Mouse (Mus musculus) kidney, embryonic 15.5 days (tissue): ENCODE results near the gene B4galt7. TPM values are rescaled to one million over a fixed set of nuclear protein-coding genes. Genes with fewer than 3 reads are reported as not detected.
A peak's percentile ranks its signal among the peaks of the same experiment; 100 is the strongest.
"Not testable (repeated sequence)": the region's sequence is repeated elsewhere in the genome, so short reads cannot be mapped to it uniquely, and the experiment has no call there.

Source experiments
- ATAC-seq: fragments of 200-750 bp; cut with Nextera tagmentation; replicated peaks from 2 replicates; pipeline ENCODE4 v1.8.0; 2017; ENCODE audit warnings: moderate TSS enrichment; ENCODE audit not compliant: low FRiP score
- H3K27ac ChIP-seq: fragments of 300-500 bp; sonication (generic); 2 replicates; pipeline ENCODE4 v1.5.1; 2015; ENCODE audit warnings: mild to moderate bottlenecking, inconsistent platforms
- H3K27me3 ChIP-seq: fragments of 300-500 bp; sonication (generic); 2 replicates; pipeline ENCODE4 v1.6.1; 2015; ENCODE audit warnings: inconsistent platforms
- H3K36me3 ChIP-seq: fragments of 300-500 bp; sonication (generic); 2 replicates; pipeline ENCODE4 v1.6.1; 2015; ENCODE audit warnings: inconsistent platforms
- H3K4me1 ChIP-seq: fragments of 300-500 bp; sonication (generic); 2 replicates; pipeline ENCODE4 v1.6.1; 2015; ENCODE audit warnings: inconsistent platforms
- H3K4me2 ChIP-seq: fragments of 300-500 bp; sonication (generic); 2 replicates; pipeline ENCODE4 v1.6.1; 2015; ENCODE audit warnings: moderate library complexity, mild to moderate bottlenecking, inconsistent platforms
- H3K4me3 ChIP-seq: fragments of 300-500 bp; sonication (generic); replicated peaks from 2 replicates; pipeline ENCODE4 v1.5.1; 2015; ENCODE audit warnings: mild to moderate bottlenecking, inconsistent platforms
- H3K9ac ChIP-seq: fragments of 300-500 bp; sonication (generic); 2 replicates; pipeline ENCODE4 v1.6.1; 2015; ENCODE audit warnings: mild to moderate bottlenecking, inconsistent platforms
- H3K9me3 ChIP-seq: fragments of 300-500 bp; sonication (generic); replicated peaks from 2 replicates; pipeline ENCODE4 v1.6.1; 2016; ENCODE audit warnings: inconsistent platforms
- WGBS: fragments of 180-500 bp; shearing (Covaris S2); methylation state at CpG from one replicate; pipeline ENCODE4 v1.1.7; 2015; ENCODE audit warnings: mixed read lengths; 5-methylcytosine and 5-hydroxymethylcytosine counted together
- polyA plus RNA-seq: library from polyadenylated mRNA; unstranded; fragments of >200 nt; fragmentation: Nextera tagmentation; extraction: Ambion mirVana; gene quantifications from 2 replicates; pipeline ENCODE4 v1.2.1, GENCODE M21; 2015

The B4galt7 gene
- 25.9 and 28.9 TPM in 2 replicates for polyA plus RNA-seq

DNA sequence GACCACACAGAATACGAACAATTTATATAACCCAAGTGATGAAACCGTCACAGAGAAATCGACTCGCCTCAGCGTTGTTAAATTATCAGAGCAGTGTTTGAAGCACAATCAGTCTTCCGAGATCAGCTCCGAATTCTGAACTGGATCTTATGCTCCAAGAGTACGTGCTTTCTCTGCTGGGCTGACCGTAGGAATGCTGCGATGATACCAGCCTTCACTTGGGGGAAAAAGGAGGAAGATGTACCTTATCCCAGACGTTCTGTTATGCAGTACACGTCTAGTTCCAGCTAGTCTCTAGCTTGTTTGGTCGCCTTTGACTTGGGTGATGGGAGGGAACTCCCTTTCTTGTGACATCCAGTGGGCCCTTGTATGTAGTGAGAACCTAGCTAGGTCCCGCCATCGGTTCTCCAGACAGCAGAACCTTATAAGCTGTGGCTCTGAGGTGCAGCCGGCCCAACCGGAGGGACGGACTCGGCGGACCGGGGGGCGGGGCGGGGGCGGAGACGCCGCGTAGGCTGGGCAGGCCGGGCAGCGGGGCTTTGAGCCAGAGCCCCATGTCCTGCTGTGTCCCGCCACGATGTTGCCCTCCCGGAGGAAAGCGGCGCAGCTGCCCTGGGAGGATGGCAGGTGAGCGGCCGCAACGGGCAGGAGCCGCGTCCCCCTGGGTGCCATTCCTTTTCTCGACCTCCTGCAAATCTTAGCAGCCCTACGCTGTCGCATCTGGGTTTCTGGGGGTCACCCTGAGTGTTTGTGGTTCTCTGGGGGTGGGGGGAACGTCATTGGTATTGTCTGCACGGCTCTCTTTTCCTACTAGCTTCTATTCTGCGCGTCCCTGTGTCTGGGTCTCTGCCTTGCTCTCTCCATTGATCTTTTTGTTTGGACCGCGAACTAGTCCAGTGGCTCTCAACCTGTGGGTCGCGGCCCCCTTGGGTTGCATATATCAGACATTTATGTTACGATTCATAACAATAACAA is at the start of gene B4galt7:
B4galt7 (plus strand) TSS at position 331 of the 975 bp plus-strand sequence.
- Histone ChIP-seq H3K4me3 (peak within 1 kb of the TSS; percentile 83), H3K4me2 (peak within 1 kb of the TSS; percentile 70), H3K27ac (peak within 1 kb of the TSS; percentile 49; the same call in 1 of the 2 replicates), H3K9ac (peak within 1 kb of the TSS; percentile 88), H3K36me3 (peaks cover 50% of the 10 kb centered on the region), H3K9me3 (no peaks in the 10 kb centered on the region), H3K4me1 (peaks cover 18% of the 10 kb centered on the region), H3K27me3 (no peaks in the 10 kb centered on the region)
- 11% methylated on average over 47 of the region's 51 CpGs for WGBS
- peak; percentile 93 for ATAC-seq

DNA sequence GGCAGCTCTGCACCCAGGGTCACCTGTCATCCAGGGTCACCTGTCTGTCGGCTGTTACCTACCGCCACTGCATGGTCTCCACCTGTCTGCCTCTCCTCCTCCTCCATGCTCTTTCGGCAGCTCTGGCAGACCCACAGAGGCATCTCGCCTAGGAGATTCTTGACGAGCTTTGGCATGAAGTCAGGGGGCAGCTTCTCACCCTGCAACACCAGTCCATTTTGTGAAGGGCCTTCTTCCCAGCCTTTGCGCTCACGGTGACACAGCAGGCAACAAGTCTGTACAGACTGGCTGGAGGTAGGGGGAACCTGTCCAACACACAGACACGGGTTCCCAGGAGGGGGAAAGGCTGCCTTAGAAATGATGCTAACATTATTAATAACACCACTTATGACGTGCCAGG is 43.8 kb upstream of the B4galt7 start:
- Histone ChIP-seq H3K9ac (no peak overlapping the region), H3K4me2 (no peak overlapping the region), H3K36me3 (peaks cover 67% of the 10 kb centered on the region), H3K4me1 (no peaks in the 10 kb centered on the region), H3K4me3 (no peak overlapping the region), H3K27ac (no peak overlapping the region), H3K27me3 (no peaks in the 10 kb centered on the region), H3K9me3 (no peaks in the 10 kb centered on the region)
- ATAC-seq = no peak
- 90% methylated on average over 9 of the region's 9 CpGs for WGBS

DNA sequence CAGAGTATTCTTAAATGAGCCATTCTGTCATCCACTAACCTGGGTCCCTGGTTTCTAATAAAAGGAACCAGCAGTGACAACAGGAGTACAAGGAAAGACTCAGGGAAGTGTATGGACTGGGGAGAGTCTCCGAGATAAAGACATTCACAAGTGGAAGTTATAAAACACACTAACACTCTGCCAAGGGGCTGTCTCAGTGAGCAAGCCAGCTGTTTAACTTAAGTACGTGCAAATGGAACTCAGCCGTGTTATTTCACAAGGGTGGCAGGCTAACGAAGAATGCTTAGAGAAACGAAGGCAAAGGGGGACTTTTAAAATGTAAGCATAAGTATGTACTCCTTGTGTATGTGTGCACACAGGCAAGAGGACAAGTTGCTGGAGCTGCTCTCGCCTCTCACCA is 42.2 kb upstream of the B4galt7 start:
- Histone ChIP-seq H3K27ac (no peak overlapping the region), H3K9ac (no peak overlapping the region), H3K36me3 (peaks cover 58% of the 10 kb centered on the region), H3K4me3 (no peak overlapping the region), H3K4me2 (no peak overlapping the region), H3K4me1 (no peaks in the 10 kb centered on the region), H3K27me3 (no peaks in the 10 kb centered on the region), H3K9me3 (no peaks in the 10 kb centered on the region)
- 64% methylated on average over 6 of the region's 6 CpGs for WGBS
- ATAC-seq = no peak

DNA sequence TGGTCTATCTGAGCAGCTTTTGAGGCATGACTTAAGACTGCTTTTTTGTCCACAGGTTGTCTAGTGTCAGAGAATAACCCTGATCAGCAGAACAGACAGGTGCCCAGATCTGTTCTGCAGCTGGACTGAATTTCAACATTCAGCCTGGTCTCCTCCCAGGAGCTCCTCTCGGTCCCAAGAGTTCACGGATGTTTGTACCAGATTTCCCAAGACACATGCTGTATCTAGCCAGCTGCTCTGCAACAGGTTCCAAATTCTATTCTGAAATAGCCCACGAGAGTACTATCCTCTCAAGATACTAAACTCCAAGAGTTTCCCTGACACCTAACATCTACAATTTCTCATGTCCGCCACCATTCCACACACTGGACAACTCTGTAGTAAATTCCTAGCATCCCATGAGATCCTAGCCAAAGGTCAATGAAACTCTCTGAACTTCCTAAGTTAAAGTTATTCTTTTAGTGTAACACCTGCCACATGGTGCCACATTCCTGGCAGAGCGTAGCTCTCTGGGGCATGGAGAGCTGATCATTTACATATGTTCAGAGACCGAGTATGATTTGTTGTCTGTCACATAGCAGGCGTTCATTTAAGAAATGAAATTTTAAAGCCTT is 36.3 kb upstream of the B4galt7 start:
- Histone ChIP-seq H3K36me3 (peaks cover 48% of the 10 kb centered on the region), H3K27me3 (no peaks in the 10 kb centered on the region), H3K9me3 (no peaks in the 10 kb centered on the region), H3K4me1 (no peaks in the 10 kb centered on the region), H3K9ac (no peak overlapping the region), H3K27ac (0 out of 2 replicates have a peak overlapping the region, but pooled peaks have one; percentile 42), H3K4me3 (no peak overlapping the region), H3K4me2 (no peak overlapping the region)
- WGBS = 78% methylated on average over 7 of the region's 7 CpGs
- no peak for ATAC-seq

DNA sequence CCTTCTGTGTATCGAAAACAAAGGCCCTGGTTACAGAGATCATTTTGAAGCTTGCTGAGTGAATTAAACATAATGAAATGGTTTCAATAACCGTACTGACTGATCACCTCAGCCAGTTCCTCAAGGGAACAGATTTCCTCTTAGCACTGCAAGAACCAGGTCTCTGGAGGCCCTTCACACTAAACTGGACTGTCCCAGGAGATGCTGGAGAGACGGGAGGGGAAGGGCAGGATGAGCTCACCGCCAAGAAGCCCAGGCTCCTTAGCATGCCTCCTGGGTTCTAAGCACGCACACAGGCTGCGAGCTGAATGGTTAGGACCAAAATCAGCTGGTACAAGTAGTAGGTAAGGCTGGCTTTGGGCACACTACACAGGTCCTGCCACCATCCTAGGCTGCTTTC is 32.7 kb upstream of the B4galt7 start:
- peaks cover 37% of the 10 kb centered on the region for H3K36me3 ChIP-seq
- H3K4me1 ChIP-seq = peaks cover 14% of the 10 kb centered on the region
- no peaks in the 10 kb centered on the region for H3K27me3 ChIP-seq
- no peak for ATAC-seq
- WGBS = 84% methylated on average over 6 of the region's 6 CpGs
- no peak overlapping the region for H3K4me2 ChIP-seq
- no peak overlapping the region for H3K27ac ChIP-seq
- no peaks in the 10 kb centered on the region for H3K9me3 ChIP-seq
- H3K9ac ChIP-seq = no peak overlapping the region
- no peak overlapping the region for H3K4me3 ChIP-seq

DNA sequence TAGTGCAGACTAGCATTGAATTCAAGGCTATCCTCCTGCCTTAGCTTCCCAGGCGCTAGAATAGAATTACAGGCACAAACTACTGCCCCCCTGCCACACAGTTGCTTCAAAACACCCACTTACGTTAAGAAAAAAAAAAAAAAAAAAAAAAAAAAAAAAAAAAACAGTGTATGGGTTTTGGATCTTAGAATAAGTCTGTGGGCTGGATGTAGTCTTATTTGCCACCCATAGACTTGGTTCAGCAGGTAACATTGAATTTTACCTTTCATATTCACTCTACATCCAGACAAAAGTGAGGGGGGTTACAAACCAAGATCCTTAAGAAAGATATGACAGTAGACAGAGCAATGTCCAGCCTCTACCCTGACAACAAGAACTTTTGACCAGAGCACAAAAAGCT is 31.7 kb upstream of the B4galt7 start:
- Histone ChIP-seq H3K27ac (no peak overlapping the region), H3K9me3 (no peaks in the 10 kb centered on the region), H3K4me2 (no peak overlapping the region), H3K4me1 (peaks cover 18% of the 10 kb centered on the region), H3K27me3 (no peaks in the 10 kb centered on the region), H3K9ac (no peak overlapping the region), H3K4me3 (no peak overlapping the region), H3K36me3 (peaks cover 37% of the 10 kb centered on the region)
- no peak for ATAC-seq
- 87% methylated on average over 2 of the region's 2 CpGs for WGBS

DNA sequence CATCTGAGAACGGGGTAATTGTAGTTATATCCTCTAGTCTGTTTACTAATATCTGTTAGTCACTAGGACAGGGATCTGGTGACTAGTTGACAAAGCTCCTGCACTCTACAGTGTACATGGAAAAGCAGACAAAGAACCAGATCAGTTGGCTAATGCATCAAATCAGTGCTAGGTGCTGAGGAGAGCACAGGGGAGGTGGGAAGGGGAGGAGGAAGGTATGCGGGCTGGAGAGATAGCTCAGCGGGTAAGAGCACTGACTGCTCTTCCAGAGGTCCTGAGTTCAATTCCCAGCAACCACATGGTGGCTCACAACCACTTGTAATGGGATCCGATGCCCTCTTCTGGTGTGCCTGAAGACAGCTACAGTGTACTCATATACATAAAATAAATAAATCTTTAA is 31.2 kb upstream of the B4galt7 start:
- not testable (repeated sequence) for H3K4me2 ChIP-seq
- 89% methylated on average over 4 of the region's 4 CpGs for WGBS

DNA sequence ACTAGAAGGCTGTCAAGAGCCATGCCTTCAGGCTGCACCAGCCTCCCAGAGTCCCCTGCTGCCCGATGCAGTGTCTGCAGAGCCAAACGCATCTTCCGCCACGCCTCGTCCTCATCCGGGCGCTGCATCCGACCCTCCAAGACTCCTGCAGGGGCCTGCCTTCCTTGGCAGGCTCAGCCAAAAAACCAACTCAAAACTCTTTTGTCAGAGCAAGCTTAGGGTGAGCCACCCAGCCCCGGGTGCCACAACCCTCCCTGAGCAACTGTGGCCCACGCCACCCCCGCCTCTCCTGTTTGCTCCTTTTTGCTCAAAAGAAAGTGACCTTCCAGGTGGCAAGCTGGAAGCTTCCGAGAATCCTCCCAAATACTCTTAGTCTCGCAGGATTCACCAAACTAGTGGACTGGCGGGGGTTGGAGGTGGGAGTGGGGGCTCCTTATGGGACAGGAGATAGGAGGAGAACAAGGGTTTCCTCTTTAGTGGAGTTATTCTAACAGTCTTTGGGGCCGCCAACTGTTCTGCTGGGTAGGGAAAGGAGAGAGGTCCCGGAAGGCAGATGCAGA is 29.9 kb upstream of the B4galt7 start:
- WGBS = 5% methylated on average over 16 of the region's 16 CpGs

More for the DNA sequence above, 31.2 kb upstream of the B4galt7 start:
- H3K9me3 ChIP-seq, H3K4me3 ChIP-seq, H3K27ac ChIP-seq, ATAC-seq, H3K27me3 ChIP-seq, H3K9ac ChIP-seq: not testable (repeated sequence)
- Histone ChIP-seq H3K4me1 (peaks cover 18% of the 10 kb centered on the region), H3K36me3 (peaks cover 34% of the 10 kb centered on the region)

DNA sequence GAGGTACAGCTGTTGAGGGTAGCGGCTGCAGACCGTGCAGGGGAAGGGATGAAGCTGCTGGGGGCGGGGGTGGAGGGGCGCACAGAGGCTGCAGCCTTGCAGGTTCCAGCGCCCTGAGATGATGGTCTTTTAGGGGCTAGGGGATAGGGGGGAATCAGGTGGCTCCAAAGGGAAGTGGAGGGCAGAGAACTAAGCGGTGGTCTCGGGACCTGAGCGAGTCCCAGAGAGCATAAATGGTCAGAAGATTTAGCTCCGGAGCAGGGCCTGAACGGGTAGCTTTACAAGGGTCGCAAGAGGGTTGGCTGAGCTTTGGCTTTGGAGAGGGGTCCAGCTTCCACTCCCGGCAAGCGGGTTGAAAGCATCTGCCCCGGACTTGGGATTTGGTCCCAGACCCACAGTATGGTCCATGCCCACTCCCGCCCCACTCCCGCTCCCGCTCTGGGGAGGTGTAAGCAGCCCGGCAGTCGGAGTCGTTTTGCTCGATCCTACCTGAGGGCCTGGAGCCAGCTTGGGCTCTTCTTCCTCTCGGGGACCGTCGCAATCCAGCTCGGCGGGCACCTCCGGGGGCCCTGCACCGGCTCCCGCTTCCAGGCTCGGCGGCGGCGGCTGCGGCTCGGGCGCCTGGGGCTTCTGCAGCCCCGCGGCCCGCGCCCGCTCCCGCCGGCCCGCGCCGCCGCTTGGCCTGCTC is 29.3 kb upstream of the B4galt7 start:
- peak; percentile 75 for ATAC-seq
- Histone ChIP-seq H3K27ac (peak overlapping the region; percentile 94), H3K36me3 (peaks cover 29% of the 10 kb centered on the region), H3K4me2 (peak overlapping the region; percentile 93), H3K4me3 (peak overlapping the region; percentile 97), H3K27me3 (no peaks in the 10 kb centered on the region), H3K9ac (peak overlapping the region; percentile 97), H3K4me1 (peaks cover 18% of the 10 kb centered on the region), H3K9me3 (no peaks in the 10 kb centered on the region)
- WGBS = under 1% methylated on average over 47 of the region's 47 CpGs

More for the DNA sequence above, 29.9 kb upstream of the B4galt7 start:
- Histone ChIP-seq H3K9ac (peak overlapping the region; percentile 97), H3K4me1 (peaks cover 18% of the 10 kb centered on the region), H3K27me3 (no peaks in the 10 kb centered on the region), H3K4me3 (peak overlapping the region; percentile 97), H3K9me3 (no peaks in the 10 kb centered on the region), H3K4me2 (peak overlapping the region; percentile 93), H3K27ac (peak overlapping the region; percentile 94), H3K36me3 (peaks cover 31% of the 10 kb centered on the region)
- no peak for ATAC-seq

DNA sequence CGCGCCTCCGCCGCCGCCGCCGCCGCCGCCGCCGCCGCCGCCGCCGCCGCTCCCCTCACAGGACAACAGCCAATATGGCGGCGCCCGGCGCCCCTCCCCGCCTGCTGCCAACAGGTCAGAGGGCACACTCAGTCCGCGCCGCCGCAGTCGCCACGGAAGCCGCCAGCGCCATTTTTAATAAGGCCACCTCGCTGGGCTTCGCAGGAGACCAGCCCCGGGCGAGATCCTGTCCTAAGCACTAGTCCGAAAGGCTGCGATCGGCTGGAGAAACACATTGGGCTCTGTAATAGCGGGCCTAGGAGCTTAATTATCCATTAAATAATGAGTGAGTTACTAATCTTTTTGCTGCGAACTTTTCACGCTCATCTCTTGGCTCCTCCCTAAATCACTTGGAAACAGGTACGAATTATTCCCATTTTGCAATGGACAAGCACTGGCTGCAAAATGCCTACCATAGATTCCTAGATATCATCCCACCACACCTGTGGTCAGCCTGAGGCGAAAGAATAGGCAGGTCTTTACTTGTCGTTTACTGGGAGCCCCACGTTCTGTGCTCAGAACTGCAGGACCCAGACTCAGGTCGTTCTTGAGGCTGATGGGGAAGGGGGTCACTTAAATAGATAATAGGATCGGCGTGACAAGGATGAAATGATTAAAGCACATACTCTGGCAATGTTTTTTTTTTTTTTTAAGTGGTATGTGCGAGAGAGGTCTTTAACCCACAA is 28.5 kb upstream of the B4galt7 start, which contains the start of gene Fam193b:
Fam193b (minus strand) TSS at position 94 of the 725 bp plus-strand sequence.
- WGBS = 2% methylated on average over 47 of the region's 47 CpGs
- Histone ChIP-seq H3K36me3 (peaks cover 23% of the 10 kb centered on the region), H3K4me2 (peak within 1 kb of the TSS; percentile 93), H3K9me3 (no peaks in the 10 kb centered on the region), H3K27ac (peak within 1 kb of the TSS; percentile 94), H3K4me3 (peak within 1 kb of the TSS; percentile 97), H3K9ac (peak within 1 kb of the TSS; percentile 97), H3K4me1 (peaks cover 18% of the 10 kb centered on the region), H3K27me3 (no peaks in the 10 kb centered on the region)
- ATAC-seq = peak; percentile 89

DNA sequence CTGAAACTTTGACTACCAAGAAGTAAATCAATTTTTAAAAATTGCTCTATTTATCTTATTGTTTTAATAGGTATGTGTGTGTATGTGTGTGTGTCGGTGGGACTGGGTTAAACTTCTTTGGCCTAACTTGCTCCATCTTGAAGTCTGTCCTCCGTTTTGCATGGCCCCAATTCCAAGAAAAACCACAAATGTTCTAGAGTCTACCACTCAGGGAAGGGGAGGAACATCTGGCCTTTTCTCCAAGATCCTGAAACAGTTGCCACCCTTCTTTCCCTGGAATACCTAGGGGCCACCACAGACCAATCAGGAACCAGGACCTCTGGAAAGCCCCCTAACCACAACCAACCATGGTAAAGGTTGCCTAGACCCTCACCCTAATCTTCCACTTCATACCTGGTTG is 27.7 kb upstream of the B4galt7 start:
- Histone ChIP-seq H3K4me1 (peaks cover 18% of the 10 kb centered on the region), H3K9ac (no peak overlapping the region), H3K27ac (no peak overlapping the region), H3K4me3 (0 out of 2 replicates have a peak overlapping the region, but pooled peaks have one; percentile 3), H3K36me3 (peaks cover 17% of the 10 kb centered on the region), H3K27me3 (no peaks in the 10 kb centered on the region), H3K9me3 (no peaks in the 10 kb centered on the region), H3K4me2 (no peak overlapping the region)
- no peak for ATAC-seq
- WGBS = 87% methylated on average over 2 of the region's 2 CpGs
